Comparison of ENCODE assay signal across 10 mouse cellular contexts in genomic region chr13:93069481-93069880, GRCm38 (mm10).
DNase-seq lines count a peak whose midpoint lies in the region; ATAC-seq lines count a peak whose summit lies in the region.
"Had no signal": no experiment of that assay in that cellular context is flagged by ENCODE, and none has a peak within 500 bp of the region (broad histone marks: within the 10 kb centered on the region; RNA-seq: fewer than 3 reads in every experiment).

No protein-coding gene starts in this region.

- WGBS in embryonic facial prominence, embryonic 11.5 days, result 61% methylated on average over 4 of the region's 4 CpGs
- 70% methylated on average over 4 of the region's 4 CpGs for WGBS in embryonic facial prominence, embryonic 10.5 days

- H3K9me3 ChIP-seq in embryonic facial prominence, embryonic 11.5 days (replicated peaks; ENCODE audit: control insufficient read depth, low read length), result no peaks in the 10 kb centered on the region
- no peaks in the 10 kb centered on the region for H3K9me3 ChIP-seq in embryonic facial prominence, embryonic 10.5 days
- H3K9me3 ChIP-seq: limb, embryonic 13.5 days had no signal

- H3K36me3 ChIP-seq in embryonic facial prominence, embryonic 11.5 days (replicated peaks; ENCODE audit: control insufficient read depth, insufficient read depth, low read depth, low read length), result no peaks in the 10 kb centered on the region
- no peaks in the 10 kb centered on the region for H3K36me3 ChIP-seq in embryonic facial prominence, embryonic 10.5 days (replicated peaks)
- H3K36me3 ChIP-seq: limb, embryonic 13.5 days had no signal

- H3K27ac ChIP-seq in embryonic facial prominence, embryonic 11.5 days (replicated peaks; ENCODE audit: low read depth, low read length), result no peak overlapping the region
- no peak overlapping the region for H3K27ac ChIP-seq in embryonic facial prominence, embryonic 10.5 days (replicated peaks)
- H3K27ac ChIP-seq: limb, embryonic 13.5 days had no signal

- H3K27me3 ChIP-seq in embryonic facial prominence, embryonic 11.5 days (ENCODE audit: control insufficient read depth, insufficient read depth, low read length), result no peaks in the 10 kb centered on the region
- 0 out of 2 replicates have a peak, but pooled peaks cover 3% of the 10 kb centered on the region for H3K27me3 ChIP-seq in embryonic facial prominence, embryonic 10.5 days (replicated peaks; ENCODE audit: low read depth, poor library complexity, severe bottlenecking)
- H3K27me3 ChIP-seq: limb, embryonic 13.5 days had no signal

- no peak for ATAC-seq in embryonic facial prominence, embryonic 11.5 days (replicated peaks; ENCODE audit: insufficient number of reproducible peaks, low FRiP score, low TSS enrichment, low read depth)
- ATAC-seq in erythroid progenitor cell, adult 5-6 weeks (replicated peaks; ENCODE audit: low FRiP score, poor library complexity, severe bottlenecking), result no peak

- H3K4me3 ChIP-seq in embryonic facial prominence, embryonic 11.5 days (ENCODE audit: low read depth, low read length), result no peak overlapping the region
- no peak overlapping the region for H3K4me3 ChIP-seq in embryonic facial prominence, embryonic 10.5 days
- H3K4me3 ChIP-seq: limb, embryonic 13.5 days had no signal

- peaks cover 3% of the 10 kb centered on the region; the same call in 1 of the 2 replicates for H3K4me1 ChIP-seq in embryonic facial prominence, embryonic 11.5 days (ENCODE audit: control insufficient read depth, insufficient read depth, low read length)
- peaks cover 19% of the 10 kb centered on the region for H3K4me1 ChIP-seq in embryonic facial prominence, embryonic 10.5 days

- no peak overlapping the region for H3K4me2 ChIP-seq in embryonic facial prominence, embryonic 11.5 days (ENCODE audit: low read depth, low read length)
- H3K4me2 ChIP-seq: limb, embryonic 13.5 days had no signal

- DNase-seq in embryonic facial prominence, embryonic 11.5 days (ENCODE audit: low spot score), result peak; percentile 25
- DNase-seq in embryonic facial prominence, embryonic 10.5 days (ENCODE audit: low spot score), result no peak
- peak; percentile 42 for DNase-seq in left cerebral cortex, postnatal 4 days
- no peak for DNase-seq in left cerebral cortex, adult 9 months (ENCODE audit: low spot score in 2 of 2)
- DNase-seq in B cell, adult 2 months, result peak; percentile 23 to 28
- DNase-seq in adrenal gland, postnatal 14 days, result peak; percentile 62
- DNase-seq in spleen, postnatal 36 days (ENCODE audit: low spot score in 2 of 2), result no peak
- DNase-seq: cerebellum, adult 11-12 months had no signal

- H3K9ac ChIP-seq in embryonic facial prominence, embryonic 11.5 days (replicated peaks; ENCODE audit: low read length), result no peak overlapping the region
- H3K9ac ChIP-seq: limb, embryonic 13.5 days had no signal

- intact Hi-C loops in left cerebral cortex, postnatal 4 days (cut with DNase I), result loop anchor here (10.0 kb wide), 1 partner anchor 315 kb away; no protein-coding TSS in a partner anchor

Comparison
In these comparisons a context has a peak if more than half of its experiments do, and no peak if none do; other contexts are left out.
1. DNase-seq: peak in embryonic facial prominence, embryonic 11.5 days (single experiment), left cerebral cortex, postnatal 4 days (single experiment), B cell, adult 2 months (2 of 2) and adrenal gland, postnatal 14 days (single experiment); none in embryonic facial prominence, embryonic 10.5 days (single experiment), left cerebral cortex, adult 9 months (0 of 2) and spleen, postnatal 36 days (0 of 2).